ENCODE assay signal across 8 mouse cellular contexts in the genomic region with DNA sequence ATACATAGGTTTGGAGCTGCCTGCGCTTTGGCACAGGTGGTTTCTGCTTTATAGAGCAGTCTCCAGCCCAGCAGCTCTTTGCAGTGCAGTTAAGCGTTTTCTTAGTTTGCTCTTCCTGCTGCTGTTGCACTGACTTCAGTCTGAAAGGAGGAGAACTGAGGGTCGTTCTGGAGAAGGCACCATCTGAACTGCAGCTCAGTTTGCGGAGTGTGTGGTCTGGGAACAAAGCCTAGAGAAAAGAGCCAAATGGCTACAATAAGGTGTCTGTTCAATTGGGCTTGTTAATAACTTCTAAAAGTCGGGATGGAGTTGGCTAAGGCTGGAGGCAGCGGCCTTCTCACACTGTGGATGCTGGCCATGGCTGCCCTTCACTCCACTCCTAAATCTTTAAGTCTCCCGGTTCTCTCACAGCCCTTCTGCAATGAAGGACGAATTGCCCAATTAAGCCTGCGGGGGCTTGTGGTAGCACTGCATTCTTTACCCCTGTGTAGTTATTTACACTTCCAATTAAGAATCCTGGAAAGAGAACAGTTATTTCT. TPM values are rescaled to one million over a fixed set of nuclear protein-coding genes. Genes with fewer than 3 reads are reported as not detected.
DNase-seq lines count a peak whose midpoint lies in the region; ATAC-seq and TF ChIP-seq lines count a peak whose summit lies in the region.

No protein-coding gene starts in this region.

- peaks cover 3% of the 10 kb centered on the region; the same call in 1 of the 2 replicates for H3K4me1 ChIP-seq in heart, embryonic 11.5 days (ENCODE audit: control insufficient read depth, insufficient read depth, low read length)
- H3K4me1 ChIP-seq in neural tube, embryonic 11.5 days (ENCODE audit: control insufficient read depth, insufficient read depth, low read length) = peaks cover 7% of the 10 kb centered on the region; the same call in 1 of the 2 replicates
- H3K4me1 ChIP-seq in limb, embryonic 15.5 days = peaks cover 42% of the 10 kb centered on the region
- H3K4me1 ChIP-seq in stomach, postnatal 0 days (replicated peaks; ENCODE audit: control insufficient read depth, insufficient read depth) = no peaks in the 10 kb centered on the region

- H3K4me2 ChIP-seq in heart, embryonic 11.5 days = peak overlapping the region; percentile 90
- H3K4me2 ChIP-seq in neural tube, embryonic 11.5 days (ENCODE audit: low read depth) = peak overlapping the region; percentile 73
- peak overlapping the region; percentile 91 for H3K4me2 ChIP-seq in limb, embryonic 15.5 days
- peak overlapping the region; percentile 85; the same call in 1 of the 2 replicates for H3K4me2 ChIP-seq in stomach, postnatal 0 days (replicated peaks; ENCODE audit: low read depth)

- H3K27me3 ChIP-seq in heart, embryonic 11.5 days (ENCODE audit: control insufficient read depth, insufficient read depth, low read length) = no peaks in the 10 kb centered on the region; the same call in 1 of the 2 replicates
- H3K27me3 ChIP-seq in neural tube, embryonic 11.5 days (ENCODE audit: control insufficient read depth, insufficient read depth, low read length) = peaks cover 8% of the 10 kb centered on the region; the same call in 1 of the 2 replicates
- H3K27me3 ChIP-seq in limb, embryonic 15.5 days = peaks cover 22% of the 10 kb centered on the region
- H3K27me3 ChIP-seq in stomach, postnatal 0 days (ENCODE audit: control insufficient read depth, insufficient read depth, low read length) = no peaks in the 10 kb centered on the region

- peak overlapping the region; percentile 68 for H3K4me3 ChIP-seq in heart, embryonic 11.5 days (ENCODE audit: low read depth, low read length)
- H3K4me3 ChIP-seq in neural tube, embryonic 11.5 days (ENCODE audit: low read depth, low read length) = peak overlapping the region; percentile 66
- H3K4me3 ChIP-seq in limb, embryonic 15.5 days = peak overlapping the region; percentile 67
- peak overlapping the region; percentile 56 for H3K4me3 ChIP-seq in stomach, postnatal 0 days (ENCODE audit: low read depth, low read length)

- TF ChIP-seq CTCF in stomach, postnatal 0 days (IDR thresholded peaks at IDR 0.05; ENCODE audit: low read depth) = no peak

- no peak for ATAC-seq in heart, embryonic 11.5 days (replicated peaks; ENCODE audit: insufficient number of reproducible peaks, low FRiP score, low TSS enrichment)
- ATAC-seq in neural tube, embryonic 11.5 days (ENCODE audit: insufficient read depth, low FRiP score, low TSS enrichment) = no peak
- ATAC-seq in limb, embryonic 15.5 days (ENCODE audit: insufficient number of reproducible peaks, low FRiP score, low TSS enrichment, low read depth) = no peak
- no peak for ATAC-seq in stomach, postnatal 0 days (ENCODE audit: low FRiP score, low TSS enrichment)

- 33% methylated on average over 9 of the region's 9 CpGs for WGBS in heart, embryonic 11.5 days (ENCODE audit: insufficient replicate concordance)
- WGBS in neural tube, embryonic 11.5 days = 17% methylated on average over 9 of the region's 9 CpGs
- 15% methylated on average over 9 of the region's 9 CpGs for WGBS in limb, embryonic 15.5 days
- 50% methylated on average over 9 of the region's 9 CpGs for WGBS in stomach, postnatal 0 days

- no peaks in the 10 kb centered on the region for H3K9me3 ChIP-seq in heart, embryonic 11.5 days (replicated peaks; ENCODE audit: control insufficient read depth, low read length)
- H3K9me3 ChIP-seq in neural tube, embryonic 11.5 days (ENCODE audit: control insufficient read depth, low read length) = no peaks in the 10 kb centered on the region
- H3K9me3 ChIP-seq in limb, embryonic 15.5 days = no peaks in the 10 kb centered on the region
- no peaks in the 10 kb centered on the region for H3K9me3 ChIP-seq in stomach, postnatal 0 days (ENCODE audit: control insufficient read depth, low read length)

- no peak for TF ChIP-seq EP300 in stomach, postnatal 0 days (optimal IDR thresholded peaks at IDR 0.05)

- peak overlapping the region; percentile 79; the same call in 1 of the 2 replicates for H3K27ac ChIP-seq in heart, embryonic 11.5 days (ENCODE audit: low read depth, low read length)
- no peak overlapping the region for H3K27ac ChIP-seq in neural tube, embryonic 11.5 days (ENCODE audit: low read depth, low read length)
- H3K27ac ChIP-seq in limb, embryonic 15.5 days = peak overlapping the region; percentile 89
- no peak overlapping the region for H3K27ac ChIP-seq in stomach, postnatal 0 days (replicated peaks)

- H3K36me3 ChIP-seq in heart, embryonic 11.5 days (ENCODE audit: control insufficient read depth, insufficient read depth, low read length) = peaks cover 3% of the 10 kb centered on the region; the same call in 1 of the 2 replicates
- H3K36me3 ChIP-seq in neural tube, embryonic 11.5 days (ENCODE audit: control insufficient read depth, insufficient read depth, low read length) = no peaks in the 10 kb centered on the region
- peaks cover 6% of the 10 kb centered on the region for H3K36me3 ChIP-seq in limb, embryonic 15.5 days
- H3K36me3 ChIP-seq in stomach, postnatal 0 days (ENCODE audit: control insufficient read depth, insufficient read depth, low read length) = no peaks in the 10 kb centered on the region

- H3K9ac ChIP-seq in heart, embryonic 11.5 days (ENCODE audit: low read depth, low read length) = peak overlapping the region; percentile 81
- no peak overlapping the region for H3K9ac ChIP-seq in neural tube, embryonic 11.5 days (ENCODE audit: low read length)
- 0 out of 2 replicates have a peak overlapping the region, but pooled peaks have one; percentile 14 for H3K9ac ChIP-seq in limb, embryonic 15.5 days
- H3K9ac ChIP-seq in stomach, postnatal 0 days (ENCODE audit: low read length) = no peak overlapping the region

- DNase-seq in heart, adult 18-20 months = no peak
- no peak for DNase-seq in neural tube, embryonic 11.5 days (ENCODE audit: low spot score)
- no peak for DNase-seq in neural tube, embryonic 10.5 days (ENCODE audit: extremely low spot score, low spot score)
- no peak for DNase-seq in stomach, postnatal 0 days (ENCODE audit: low spot score)
- DNase-seq in layer of hippocampus, adult 9-11 months = no peak
- no peak for DNase-seq in spleen, adult 18-20 months

RNA-seq across cellular contexts. Expression of a gene that starts 2.1 kb away (rescaled TPM):
- 15.8 and 17.3 TPM in 2 replicates for polyA plus RNA-seq in heart, embryonic 11.5 days (2014; fragmentation: Nextera tagmentation; extraction: Ambion mirVana)
- total RNA-seq in heart, adult 18-20 months (2021) = 1 to 10 TPM; 1.1 to 1.2 TPM
- 28.9 and 33.1 TPM in 2 replicates for polyA plus RNA-seq in neural tube, embryonic 11.5 days (2014; fragmentation: Nextera tagmentation; extraction: Ambion mirVana)
- polyA plus RNA-seq in limb, embryonic 15.5 days (2015; fragmentation: Nextera tagmentation; extraction: Ambion mirVana) = 24.1 and 27.6 TPM in 2 replicates
- polyA plus RNA-seq in stomach, postnatal 0 days (2015; fragmentation: Nextera tagmentation; extraction: Ambion mirVana) = 4.4 and 4.8 TPM in 2 replicates

RNA-seq across cellular contexts. Expression of a gene that starts 29.5 kb away (rescaled TPM):
- polyA plus RNA-seq in heart, embryonic 11.5 days (2014; fragmentation: Nextera tagmentation; extraction: Ambion mirVana) = 26.3 and 32.8 TPM in 2 replicates
- 10 to 100 TPM; 51.5 to 56.0 TPM for total RNA-seq in heart, adult 18-20 months (2021)
- polyA plus RNA-seq in neural tube, embryonic 11.5 days (2014; fragmentation: Nextera tagmentation; extraction: Ambion mirVana) = 28.7 and 35.4 TPM in 2 replicates
- 33.6 and 34.3 TPM in 2 replicates for polyA plus RNA-seq in limb, embryonic 15.5 days (2015; fragmentation: Nextera tagmentation; extraction: Ambion mirVana)
- polyA plus RNA-seq in stomach, postnatal 0 days (2015; fragmentation: Nextera tagmentation; extraction: Ambion mirVana) = 24.2 and 25.1 TPM in 2 replicates

Comparison
In these comparisons a context has a peak if more than half of its experiments do, and no peak if none do; other contexts are left out.
1. H3K27ac ChIP-seq: peak in heart, embryonic 11.5 days (single experiment) and limb, embryonic 15.5 days (single experiment); none in neural tube, embryonic 11.5 days (single experiment) and stomach, postnatal 0 days (single experiment).
2. H3K9ac ChIP-seq: peak in heart, embryonic 11.5 days (single experiment) and limb, embryonic 15.5 days (single experiment); none in neural tube, embryonic 11.5 days (single experiment) and stomach, postnatal 0 days (single experiment).
3. Peak in every context shown above with its lines, with median percentiles within 50 percentile points of each other: H3K4me2 ChIP-seq and H3K4me3 ChIP-seq.